ENCODE assay signal across 8 mouse cellular contexts in the genomic region with DNA sequence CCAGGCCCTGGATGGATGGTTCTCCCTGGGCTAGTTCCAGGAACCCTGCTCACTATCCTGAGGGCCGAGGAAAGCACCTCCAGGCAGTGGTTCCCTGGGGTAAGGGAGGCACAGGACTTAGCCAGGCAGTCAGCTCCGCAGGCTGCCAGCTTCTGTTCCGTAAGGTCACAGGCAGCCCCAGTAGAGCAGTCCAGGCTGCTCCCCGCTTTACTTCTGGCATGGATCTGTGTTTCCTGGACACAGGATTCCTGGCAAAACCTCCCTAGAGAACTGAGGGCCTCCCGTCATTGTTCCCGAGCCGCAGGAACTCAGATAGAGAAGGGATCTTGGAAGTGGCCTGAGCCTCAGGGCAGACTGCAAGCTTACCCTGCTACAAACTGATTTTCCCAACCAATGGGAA.
DNase-seq lines count a peak whose midpoint lies in the region; ATAC-seq and TF ChIP-seq lines count a peak whose summit lies in the region.

No protein-coding gene starts in this region.

- TF ChIP-seq CTCF in layer of hippocampus, adult 2 months (conservative IDR thresholded peaks at IDR 0.05) = no peak
- no peak for TF ChIP-seq CTCF in olfactory bulb, adult 2 months (IDR thresholded peaks at IDR 0.05; ENCODE audit: insufficient read depth, low read depth, low read length)

- TF ChIP-seq POLR2A in olfactory bulb, adult 2 months (IDR thresholded peaks at IDR 0.05; ENCODE audit: insufficient read depth, low read depth, low read length) = no peak

- no peak overlapping the region for H3K4me2 ChIP-seq in kidney, embryonic 16.5 days (replicated peaks; ENCODE audit: low read depth, low read length)

- H3K9me3 ChIP-seq in kidney, embryonic 16.5 days (ENCODE audit: low read length) = no peaks in the 10 kb centered on the region

- no peaks in the 10 kb centered on the region for H3K27me3 ChIP-seq in kidney, embryonic 16.5 days (ENCODE audit: insufficient read depth, low read length)

- H3K4me1 ChIP-seq in kidney, embryonic 16.5 days (ENCODE audit: insufficient read depth, low read length) = peaks cover 23% of the 10 kb centered on the region
- no peaks in the 10 kb centered on the region; the same call in 1 of the 2 replicates for H3K4me1 ChIP-seq in olfactory bulb, adult 2 months (ENCODE audit: control insufficient read depth, insufficient read depth, low read length)

- peak overlapping the region; percentile 76 for H3K27ac ChIP-seq in layer of hippocampus, adult 2 months
- peak overlapping the region; percentile 51; the same call in 1 of the 2 replicates for H3K27ac ChIP-seq in kidney, embryonic 16.5 days (ENCODE audit: low read length)
- 0 out of 2 replicates have a peak overlapping the region, but pooled peaks have one; percentile 36 for H3K27ac ChIP-seq in olfactory bulb, adult 2 months (ENCODE audit: insufficient read depth, low read depth, low read length)

- no peak for ATAC-seq in kidney, embryonic 16.5 days (ENCODE audit: low FRiP score, low TSS enrichment)

- 58% methylated on average over 7 of the region's 7 CpGs for WGBS in kidney, embryonic 16.5 days
- 69% methylated on average over 7 of the region's 7 CpGs for WGBS in olfactory bulb, adult 2 months

- H3K9ac ChIP-seq in kidney, embryonic 16.5 days (replicated peaks; ENCODE audit: low read length) = peak overlapping the region; percentile 39

- H3K4me3 ChIP-seq in layer of hippocampus, adult 2 months = no peak overlapping the region
- no peak overlapping the region for H3K4me3 ChIP-seq in kidney, embryonic 16.5 days (ENCODE audit: low read length)
- no peak overlapping the region for H3K4me3 ChIP-seq in olfactory bulb, adult 2 months (ENCODE audit: insufficient read depth, low read depth, low read length)

- DNase-seq in layer of hippocampus, adult 2 months (ENCODE audit: low spot score in 2 of 2) = no peak
- no peak for DNase-seq in layer of hippocampus, postnatal 36 days
- DNase-seq in heart, adult 9 months (ENCODE audit: low spot score in 2 of 2) = peak; percentile 80 to 92
- no peak for DNase-seq in urinary bladder, adult 2 months (ENCODE audit: low spot score)
- DNase-seq in cerebellum, adult 11 months = no peak
- no peak for DNase-seq in urinary bladder, postnatal 36 days (ENCODE audit: low spot score in 2 of 2)

- H3K36me3 ChIP-seq in kidney, embryonic 16.5 days (ENCODE audit: insufficient read depth, low read length) = no peaks in the 10 kb centered on the region

Comparison
In these comparisons a context has a peak if more than half of its experiments do, and no peak if none do; other contexts are left out.
1. DNase-seq: peak in heart, adult 9 months (2 of 2); none in layer of hippocampus, adult 2 months (0 of 2), layer of hippocampus, postnatal 36 days (0 of 2), urinary bladder, adult 2 months (single experiment), cerebellum, adult 11 months (single experiment) and urinary bladder, postnatal 36 days (0 of 2).
2. Peak in every context shown above with its lines, with median percentiles within 50 percentile points of each other: H3K27ac ChIP-seq.